Comparison of ENCODE assay signal across 7 mouse cellular contexts in genomic region chr9:42944536-42945006, GRCm38 (mm10). TPM values are rescaled to one million over a fixed set of nuclear protein-coding genes. Genes with fewer than 3 reads are reported as not detected.
DNase-seq lines count a peak whose midpoint lies in the region; ATAC-seq and TF ChIP-seq lines count a peak whose summit lies in the region.

No protein-coding gene starts in this region.

- no peak for TF ChIP-seq POLR2A in heart, adult 2 months (IDR thresholded peaks at IDR 0.05; ENCODE audit: insufficient read depth, low read depth, low read length)
- no peak for TF ChIP-seq POLR2A in spleen, adult 2 months (IDR thresholded peaks at IDR 0.05; ENCODE audit: low read depth, low read length)

- H3K27ac ChIP-seq in embryonic facial prominence, embryonic 12.5 days: no peak overlapping the region
- H3K27ac ChIP-seq in heart, adult 2 months: no peak overlapping the region
- no peak overlapping the region for H3K27ac ChIP-seq in limb, embryonic 13.5 days
- H3K27ac ChIP-seq in midbrain, embryonic 16.5 days (ENCODE audit: low read length): peak overlapping the region; percentile 75
- no peak overlapping the region for H3K27ac ChIP-seq in spleen, adult 2 months (ENCODE audit: insufficient read depth, low read length)

- intact Hi-C loops in heart, adult 2 months (cut with DNase I): loop anchor here (1.0 to 5.0 kb wide), 6 partner anchors 156 to 618 kb away; no protein-coding TSS in a partner anchor

- peak; percentile 90 for DNase-seq in adrenal gland, postnatal 36 days
- DNase-seq in heart, adult 2 months: peak; percentile 80 to 88
- DNase-seq in kidney, adult 8-10 months: peak; percentile 69 to 83
- DNase-seq in spleen, adult 2 months (ENCODE audit: low read depth in 1 of 2, low spot score in 2 of 2): peak; percentile 17 to 66

- H3K27me3 ChIP-seq in embryonic facial prominence, embryonic 12.5 days: peaks cover 27% of the 10 kb centered on the region
- H3K27me3 ChIP-seq in heart, adult 2 months (ENCODE audit: control insufficient read depth, insufficient read depth, low read length): peaks cover 11% of the 10 kb centered on the region
- H3K27me3 ChIP-seq in limb, embryonic 13.5 days: peaks cover 41% of the 10 kb centered on the region
- H3K27me3 ChIP-seq in midbrain, embryonic 16.5 days (ENCODE audit: control insufficient read depth, insufficient read depth, low read depth, low read length): no peaks in the 10 kb centered on the region
- peaks cover 17% of the 10 kb centered on the region for H3K27me3 ChIP-seq in spleen, adult 2 months (ENCODE audit: control insufficient read depth, insufficient read depth, low read length)

- H3K9me3 ChIP-seq in embryonic facial prominence, embryonic 12.5 days: no peaks in the 10 kb centered on the region
- no peaks in the 10 kb centered on the region for H3K9me3 ChIP-seq in limb, embryonic 13.5 days
- no peaks in the 10 kb centered on the region for H3K9me3 ChIP-seq in midbrain, embryonic 16.5 days (replicated peaks; ENCODE audit: control insufficient read depth, low read length, poor library complexity, severe bottlenecking)

- TF ChIP-seq EP300 in heart, adult 2 months (IDR thresholded peaks at IDR 0.05; ENCODE audit: insufficient read depth, low read depth, low read length): 0 out of 2 replicates have a peak, but pooled peaks have one; percentile 45

- peak; percentile 93 for ATAC-seq in embryonic facial prominence, embryonic 12.5 days (ENCODE audit: insufficient number of reproducible peaks, insufficient read depth, low FRiP score, low TSS enrichment)
- peak; percentile 94 for ATAC-seq in limb, embryonic 13.5 days (ENCODE audit: low FRiP score, low read depth)
- peak; percentile 92 for ATAC-seq in midbrain, embryonic 16.5 days

- peaks cover 15% of the 10 kb centered on the region; the same call in 1 of the 2 replicates for H3K4me1 ChIP-seq in embryonic facial prominence, embryonic 12.5 days
- no peaks in the 10 kb centered on the region; the same call in 1 of the 2 replicates for H3K4me1 ChIP-seq in heart, adult 2 months (ENCODE audit: control insufficient read depth, insufficient read depth, low read length)
- H3K4me1 ChIP-seq in limb, embryonic 13.5 days: peaks cover 18% of the 10 kb centered on the region
- H3K4me1 ChIP-seq in midbrain, embryonic 16.5 days (ENCODE audit: control insufficient read depth, insufficient read depth, low read length): peaks cover 17% of the 10 kb centered on the region
- H3K4me1 ChIP-seq in spleen, adult 2 months (ENCODE audit: control insufficient read depth, insufficient read depth, insufficient read length): peaks cover 4% of the 10 kb centered on the region; the same call in 1 of the 2 replicates

- H3K4me2 ChIP-seq in embryonic facial prominence, embryonic 12.5 days (replicated peaks): peak overlapping the region; percentile 97
- H3K4me2 ChIP-seq in limb, embryonic 13.5 days (replicated peaks): peak overlapping the region; percentile 96
- H3K4me2 ChIP-seq in midbrain, embryonic 16.5 days (ENCODE audit: low read length): peak overlapping the region; percentile 90

- no peaks in the 10 kb centered on the region for H3K36me3 ChIP-seq in embryonic facial prominence, embryonic 12.5 days
- no peaks in the 10 kb centered on the region for H3K36me3 ChIP-seq in heart, adult 2 months (ENCODE audit: control insufficient read depth, insufficient read depth, low read length)
- H3K36me3 ChIP-seq in limb, embryonic 13.5 days: no peaks in the 10 kb centered on the region
- no peaks in the 10 kb centered on the region for H3K36me3 ChIP-seq in midbrain, embryonic 16.5 days (ENCODE audit: control insufficient read depth, insufficient read depth, low read length)
- no peaks in the 10 kb centered on the region for H3K36me3 ChIP-seq in spleen, adult 2 months (ENCODE audit: control insufficient read depth, insufficient read depth, low read length)

- H3K9ac ChIP-seq in embryonic facial prominence, embryonic 12.5 days: peak overlapping the region; percentile 80
- H3K9ac ChIP-seq in heart, adult 2 months (ENCODE audit: low read depth, low read length): peak overlapping the region; percentile 46
- H3K9ac ChIP-seq in limb, embryonic 13.5 days: peak overlapping the region; percentile 83
- H3K9ac ChIP-seq in midbrain, embryonic 16.5 days (ENCODE audit: low read depth, low read length): peak overlapping the region; percentile 84

- TF ChIP-seq CTCF in heart, adult 2 months (IDR thresholded peaks at IDR 0.05): peak; percentile 76
- peak; percentile 81 for TF ChIP-seq CTCF in spleen, adult 2 months (IDR thresholded peaks at IDR 0.05; ENCODE audit: extremely low read depth, insufficient read depth, insufficient read length, insufficient replicate concordance)

- WGBS in embryonic facial prominence, embryonic 12.5 days: 1% methylated on average over 44 of the region's 52 CpGs
- 2% methylated on average over 51 of the region's 52 CpGs for WGBS in heart, adult 2 months
- WGBS in limb, embryonic 13.5 days: 1% methylated on average over 47 of the region's 52 CpGs
- under 1% methylated on average over 48 of the region's 52 CpGs for whole genome bisulfite sequencing in midbrain, embryonic 16.5 days
- 1% methylated on average over 51 of the region's 52 CpGs for WGBS in spleen, adult 2 months

- H3K4me3 ChIP-seq in embryonic facial prominence, embryonic 12.5 days: peak overlapping the region; percentile 73
- peak overlapping the region; percentile 65 for H3K4me3 ChIP-seq in heart, adult 2 months
- H3K4me3 ChIP-seq in limb, embryonic 13.5 days: peak overlapping the region; percentile 78
- peak overlapping the region; percentile 68 for H3K4me3 ChIP-seq in midbrain, embryonic 16.5 days (ENCODE audit: low read depth, low read length)
- H3K4me3 ChIP-seq in spleen, adult 2 months (ENCODE audit: extremely low read depth, insufficient read depth, insufficient read length): peak overlapping the region; percentile 32; the same call in 1 of the 2 replicates

- no peaks in the 10 kb centered on the region for H3K79me2 ChIP-seq in heart, adult 2 months (replicated peaks; ENCODE audit: control insufficient read depth, insufficient read depth, low read length)

RNA-seq across cellular contexts. Expression of gene Grik4, which starts 0.3 kb away (rescaled TPM):
- 1 to 10 TPM; 1.2 to 1.4 TPM for total RNA-seq in adrenal gland, postnatal 36 days (2021)
- 3.8 and 4.0 TPM in 2 replicates for polyA plus RNA-seq in embryonic facial prominence, embryonic 12.5 days (2016; fragmentation: Nextera tagmentation; extraction: Ambion mirVana)
- total RNA-seq in heart, adult 2 months (2021): under 1 TPM in 1 of 2 experiments, not detected in 1; 0.09 TPM
- 0.02 and 0.09 TPM in 2 replicates for polyA plus RNA-seq in heart, adult 2 months (2012; rRNA removed)
- 2.6 and 2.7 TPM in 2 replicates for polyA plus RNA-seq in limb, embryonic 13.5 days (2015; fragmentation: Nextera tagmentation; extraction: Ambion mirVana)
- 11.7 and 12.3 TPM in 2 replicates for polyA plus RNA-seq in midbrain, embryonic 16.5 days (2015; fragmentation: Nextera tagmentation; extraction: Ambion mirVana)
- 0.19 and 0.28 TPM in 2 replicates for polyA plus RNA-seq in spleen, adult 2 months (2012; rRNA removed)
